Mouse (Mus musculus) kidney, postnatal 4 days (tissue): ENCODE results near the gene Olfr1297.

Experiments used
- DNase-seq, 2 experiments: peaks; one replicate each; pipeline ENCODE4 v3.0.0; 2021; ENCODE audit warnings: mixed read lengths in 2 of 2

The Olfr1297 gene

GRCm38 (mm10) chr2:111626397-111626796 lies at the start of gene Olfr1297:
Olfr1297 (minus strand) TSS chr2:111626497.
- no peak for DNase-seq

DNA sequence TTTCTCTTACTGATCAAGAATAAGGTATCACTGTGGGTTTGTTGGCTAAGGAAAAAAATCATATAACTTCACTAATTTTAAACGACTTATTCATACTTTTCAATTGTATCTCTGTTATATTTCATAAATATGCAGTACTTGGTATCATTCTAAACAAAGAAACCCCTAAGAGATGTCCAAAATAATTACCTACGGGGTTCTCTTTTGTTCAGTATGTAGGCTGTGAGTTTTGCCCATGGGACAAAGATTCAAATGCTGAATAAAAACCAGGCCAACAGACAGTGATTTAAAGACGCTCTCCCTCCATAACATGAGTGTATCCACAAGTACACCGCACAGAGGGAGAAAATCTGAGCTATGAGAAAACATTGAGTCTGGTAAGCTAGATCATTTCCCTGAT lies 34.8 kb upstream of the Olfr1297 start, which contains the start of gene Olfr1299:
TSS of gene Olfr1299 (plus strand) at position 301 of the 400 bp plus-strand sequence.
- no peak for DNase-seq

DNA sequence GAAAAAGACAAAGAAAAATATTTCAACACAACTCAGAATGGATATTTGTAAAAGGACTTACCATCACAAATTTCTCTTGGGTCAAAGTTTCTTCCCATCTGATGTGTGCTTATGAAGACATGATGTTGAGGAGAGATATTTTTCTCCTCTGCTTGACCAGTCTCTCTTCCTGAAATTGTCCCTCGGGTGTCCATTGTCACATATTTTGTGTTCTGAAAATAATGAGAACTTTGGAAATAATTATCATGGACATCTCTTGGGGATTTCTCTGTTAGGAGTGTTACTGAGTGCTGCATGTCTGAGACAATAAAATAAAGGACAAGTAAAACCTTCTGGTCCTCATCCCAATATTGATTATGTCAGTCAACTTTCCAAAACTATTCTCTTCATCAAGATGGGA lies 22.8 kb upstream of the Olfr1297 start, which contains the start of gene Olfr1298:
TSS of gene Olfr1298 (minus strand) at position 101 of the 400 bp plus-strand sequence.
- DNase-seq = no peak

GRCm38 (mm10) chr2:111569581-111569980 lies 56.7 kb downstream of the Olfr1297 start, which contains the start of gene Olfr1295:
Olfr1295 (minus strand) TSS chr2:111569681.
- no peak for DNase-seq
